Mouse (Mus musculus) hindbrain, embryonic 11.5 days (tissue): Measurements from ENCODE around the gene Tmigd3. TPM values are rescaled to one million over a fixed set of nuclear protein-coding genes. Genes with fewer than 3 reads are reported as not detected.

Experiments
- ATAC-seq: fragments of 200-750 bp; cut with Nextera tagmentation; 2 replicates; pipeline ENCODE4 v1.8.0; 2017; ENCODE audit warnings: mild to moderate bottlenecking, moderate TSS enrichment, moderate library complexity; ENCODE audit not compliant: low FRiP score
- DNase-seq: peaks from one replicate; pipeline ENCODE4 v3.0.0-alpha.2; 2015; ENCODE audit warnings: low spot score
- H3K27ac ChIP-seq: fragments of 300-500 bp; sonication (generic); 2 replicates; pipeline ENCODE4 v1.5.1; 2014; ENCODE audit warnings: mild to moderate bottlenecking, low read depth, low read length
- H3K27me3 ChIP-seq: fragments of 300-500 bp; sonication (generic); 2 replicates; pipeline ENCODE4 v1.6.1; 2014; ENCODE audit warnings: mild to moderate bottlenecking, low read length, moderate library complexity, mixed read lengths; ENCODE audit not compliant: control insufficient read depth, insufficient read depth
- H3K36me3 ChIP-seq: fragments of 300-500 bp; sonication (generic); 2 replicates; pipeline ENCODE4 v1.6.1; 2014; ENCODE audit warnings: mild to moderate bottlenecking, low read length, moderate library complexity, mixed read lengths; ENCODE audit not compliant: control insufficient read depth, insufficient read depth
- H3K4me1 ChIP-seq: fragments of 300-500 bp; sonication (generic); replicated peaks from 2 replicates; pipeline ENCODE4 v1.6.1; 2014; ENCODE audit warnings: low read length, mixed read lengths; ENCODE audit not compliant: control insufficient read depth, insufficient read depth
- H3K4me2 ChIP-seq: fragments of 300-500 bp; sonication (generic); replicated peaks from 2 replicates; pipeline ENCODE4 v1.6.1; 2014; ENCODE audit warnings: mild to moderate bottlenecking, low read depth, low read length
- H3K4me3 ChIP-seq: fragments of 300-500 bp; sonication (generic); 2 replicates; pipeline ENCODE4 v1.5.1; 2014; ENCODE audit warnings: low read depth, low read length
- H3K9ac ChIP-seq: fragments of 300-500 bp; sonication (generic); 2 replicates; pipeline ENCODE4 v1.6.1; 2014; ENCODE audit warnings: low read depth, low read length
- H3K9me3 ChIP-seq: fragments of 300-500 bp; sonication (generic); 2 replicates; pipeline ENCODE4 v1.6.1; 2016; ENCODE audit warnings: low read length; ENCODE audit not compliant: control insufficient read depth
- WGBS: fragments of 180-500 bp; shearing (Covaris S2); extraction: QIAGEN DNeasy Blood & Tissue Kit; methylation state at CpG from one replicate; pipeline ENCODE4 v1.1.7; 2014; 5-methylcytosine and 5-hydroxymethylcytosine counted together
- polyA plus RNA-seq: library from polyadenylated mRNA; unstranded; fragments of >200 nt; fragmentation: Nextera tagmentation; extraction: Ambion mirVana; gene quantifications from 2 replicates; pipeline ENCODE4 v1.2.1, GENCODE M21; 2014

Gene Tmigd3
- polyA plus RNA-seq, 1 experiment from 2014 or later = not detected

- ATAC-seq = no peak
- Histone ChIP-seq H3K4me1 (no peaks in the 10 kb centered on the region), H3K9me3 (no peaks in the 10 kb centered on the region), H3K4me2 (no peak overlapping the region), H3K27me3 (no peaks in the 10 kb centered on the region), H3K4me3 (no peak overlapping the region), H3K9ac (no peak overlapping the region), H3K36me3 (no peaks in the 10 kb centered on the region), H3K27ac (no peak overlapping the region)
- WGBS = 82% methylated on average over 2 of the region's 2 CpGs
- DNase-seq = no peak
These were observed 2.6 kb upstream of the Tmigd3 start for GRCm38 (mm10) chr3:105868135-105868534.

GRCm38 (mm10) chr3:105872034-105872433, 1.3 kb downstream of the Tmigd3 start:
- WGBS = 70% methylated on average over 6 of the region's 6 CpGs
- no peaks in the 10 kb centered on the region for H3K9me3 ChIP-seq
- no peaks in the 10 kb centered on the region for H3K27me3 ChIP-seq
- no peaks in the 10 kb centered on the region for H3K36me3 ChIP-seq
- DNase-seq = no peak
- H3K9ac ChIP-seq = no peak overlapping the region
- H3K4me3 ChIP-seq = no peak overlapping the region
- no peak overlapping the region for H3K4me2 ChIP-seq
- no peak overlapping the region for H3K27ac ChIP-seq
- H3K4me1 ChIP-seq = no peaks in the 10 kb centered on the region
- no peak for ATAC-seq

- no peak overlapping the region for H3K27ac ChIP-seq
- no peak for ATAC-seq
- 64% methylated on average over 3 of the region's 3 CpGs for WGBS
- H3K4me3 ChIP-seq = no peak overlapping the region
- H3K4me1 ChIP-seq = no peaks in the 10 kb centered on the region
- no peak overlapping the region for H3K4me2 ChIP-seq
- H3K9ac ChIP-seq = no peak overlapping the region
- H3K27me3 ChIP-seq = no peaks in the 10 kb centered on the region
- no peaks in the 10 kb centered on the region for H3K9me3 ChIP-seq
- no peak for DNase-seq
- H3K36me3 ChIP-seq = no peaks in the 10 kb centered on the region
These were observed 1.9 kb downstream of the Tmigd3 start for GRCm38 (mm10) chr3:105872579-105872978.

- WGBS = 83% methylated on average over 6 of the region's 6 CpGs
- Histone ChIP-seq H3K9me3 (no peaks in the 10 kb centered on the region), H3K9ac (no peak overlapping the region), H3K36me3 (no peaks in the 10 kb centered on the region), H3K27me3 (no peaks in the 10 kb centered on the region), H3K4me1 (no peaks in the 10 kb centered on the region), H3K4me2 (no peak overlapping the region), H3K4me3 (no peak overlapping the region), H3K27ac (no peak overlapping the region)
- DNase-seq (no peak), ATAC-seq (no peak)
These were observed 3.0 kb downstream of the Tmigd3 start for GRCm38 (mm10) chr3:105873451-105874445.

GRCm38 (mm10) chr3:105876022-105876421, 5.3 kb downstream of the Tmigd3 start:
- no peak for DNase-seq
- Histone ChIP-seq H3K4me1 (no peaks in the 10 kb centered on the region), H3K4me3 (no peak overlapping the region), H3K9ac (no peak overlapping the region), H3K36me3 (no peaks in the 10 kb centered on the region), H3K9me3 (no peaks in the 10 kb centered on the region), H3K27ac (no peak overlapping the region), H3K4me2 (no peak overlapping the region), H3K27me3 (no peaks in the 10 kb centered on the region)
- WGBS = 57% methylated on average over 5 of the region's 5 CpGs
- no peak for ATAC-seq

GRCm38 (mm10) chr3:105877252-105877803, 6.6 kb downstream of the Tmigd3 start:
- ATAC-seq = no peak

GRCm38 (mm10) chr3:105877919-105878318, 7.2 kb downstream of the Tmigd3 start:
- no peaks in the 10 kb centered on the region for H3K9me3 ChIP-seq
- 86% methylated on average over 2 of the region's 2 CpGs for WGBS
- ATAC-seq = no peak
- H3K4me1 ChIP-seq = no peaks in the 10 kb centered on the region
- no peak overlapping the region for H3K4me3 ChIP-seq
- H3K9ac ChIP-seq = no peak overlapping the region
- H3K27me3 ChIP-seq = no peaks in the 10 kb centered on the region
- no peaks in the 10 kb centered on the region for H3K36me3 ChIP-seq
- no peak overlapping the region for H3K4me2 ChIP-seq
- no peak for DNase-seq
- H3K27ac ChIP-seq = no peak overlapping the region

More at GRCm38 (mm10) chr3:105877252-105877803, 6.6 kb downstream of the Tmigd3 start:
- Histone ChIP-seq H3K4me1 (no peaks in the 10 kb centered on the region), H3K9me3 (no peaks in the 10 kb centered on the region), H3K36me3 (no peaks in the 10 kb centered on the region), H3K4me2 (no peak overlapping the region), H3K4me3 (no peak overlapping the region), H3K27ac (no peak overlapping the region), H3K9ac (no peak overlapping the region), H3K27me3 (no peaks in the 10 kb centered on the region)
- DNase-seq = no peak
- WGBS = 91% methylated on average over 6 of the region's 6 CpGs

GRCm38 (mm10) chr3:105878751-105879150, 8.0 kb downstream of the Tmigd3 start:
- Histone ChIP-seq H3K27me3 (no peaks in the 10 kb centered on the region), H3K4me2 (no peak overlapping the region), H3K4me1 (no peaks in the 10 kb centered on the region), H3K27ac (no peak overlapping the region), H3K36me3 (no peaks in the 10 kb centered on the region), H3K4me3 (no peak overlapping the region), H3K9ac (no peak overlapping the region), H3K9me3 (no peaks in the 10 kb centered on the region)
- 87% methylated on average over 8 of the region's 8 CpGs for WGBS
- no peak for DNase-seq
- ATAC-seq = no peak

- 64% methylated on average over 3 of the region's 3 CpGs for WGBS
- no peaks in the 10 kb centered on the region for H3K9me3 ChIP-seq
These were observed 9.7 kb downstream of the Tmigd3 start for GRCm38 (mm10) chr3:105880419-105880818.

More at GRCm38 (mm10) chr3:105880419-105880818, 9.7 kb downstream of the Tmigd3 start:
- Histone ChIP-seq H3K27me3 (no peaks in the 10 kb centered on the region), H3K4me2 (no peak overlapping the region), H3K9ac (no peak overlapping the region), H3K4me1 (no peaks in the 10 kb centered on the region), H3K27ac (no peak overlapping the region), H3K4me3 (no peak overlapping the region), H3K36me3 (no peaks in the 10 kb centered on the region)
- no peak for DNase-seq
- no peak for ATAC-seq
